Mouse (Mus musculus) liver (tissue): Measurements from ENCODE around the gene Vasn.

Experiments used
- DNase-seq: peaks from one replicate; pipeline ENCODE4 v3.0.0-alpha.2; 2020; ENCODE audit warnings: mixed read lengths

Gene Vasn

DNA sequence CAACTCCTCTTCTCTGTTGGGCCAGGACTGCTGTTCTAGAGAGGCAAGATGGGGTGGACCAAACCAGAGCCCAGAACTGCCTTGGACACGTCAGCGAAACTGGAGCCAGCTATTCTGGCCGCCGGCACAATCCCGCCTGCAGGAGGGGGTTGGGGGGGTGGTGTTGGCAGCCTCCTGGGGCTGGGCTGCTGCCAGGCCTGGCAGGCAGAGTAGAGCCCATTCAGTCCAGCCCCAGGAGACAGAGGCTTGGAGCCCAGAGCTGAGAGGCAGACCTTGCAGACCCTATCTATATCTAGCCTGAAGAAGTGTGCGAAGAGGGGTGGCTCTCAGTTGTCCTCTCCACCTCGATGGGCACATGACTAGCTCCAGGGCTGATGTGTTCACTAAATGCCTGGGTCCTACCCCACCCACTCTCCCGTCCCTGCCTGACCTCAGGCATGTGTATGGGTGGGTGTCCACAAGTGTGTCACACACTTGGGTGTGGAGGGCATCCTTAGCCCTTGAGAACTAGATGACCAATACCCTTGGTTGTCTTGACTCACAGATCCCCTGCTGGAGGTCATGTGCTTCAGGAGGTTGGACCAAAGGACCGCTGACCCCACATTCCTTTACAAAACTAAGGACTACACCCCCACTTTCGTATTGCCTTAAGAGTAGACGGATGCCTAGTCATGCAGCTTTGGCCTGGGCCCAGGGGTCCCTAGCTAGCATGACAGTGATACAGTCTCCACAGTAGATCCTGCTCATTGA is 4.1 kb downstream of the Vasn start:
- no peak for DNase-seq

DNA sequence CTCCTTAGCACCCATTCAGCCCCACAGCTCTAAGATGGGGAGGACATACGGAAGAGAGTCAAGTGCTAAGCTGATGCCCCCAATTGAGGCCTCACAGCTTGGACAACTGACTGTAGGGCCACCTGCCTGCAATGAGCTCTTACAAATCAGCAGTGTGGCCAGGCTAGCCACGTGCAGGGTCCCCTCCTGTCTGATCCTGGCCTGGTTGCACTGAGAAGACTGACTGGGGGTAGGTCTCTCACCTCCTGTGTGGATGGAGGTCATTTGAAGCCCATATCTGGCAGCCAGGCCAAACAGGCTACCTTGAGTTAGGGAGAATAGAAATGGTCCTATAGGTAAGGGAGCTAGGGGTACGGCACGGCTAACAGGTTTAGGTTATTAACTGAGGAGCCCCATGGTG is 6.1 kb downstream of the Vasn start:
- no peak for DNase-seq

DNA sequence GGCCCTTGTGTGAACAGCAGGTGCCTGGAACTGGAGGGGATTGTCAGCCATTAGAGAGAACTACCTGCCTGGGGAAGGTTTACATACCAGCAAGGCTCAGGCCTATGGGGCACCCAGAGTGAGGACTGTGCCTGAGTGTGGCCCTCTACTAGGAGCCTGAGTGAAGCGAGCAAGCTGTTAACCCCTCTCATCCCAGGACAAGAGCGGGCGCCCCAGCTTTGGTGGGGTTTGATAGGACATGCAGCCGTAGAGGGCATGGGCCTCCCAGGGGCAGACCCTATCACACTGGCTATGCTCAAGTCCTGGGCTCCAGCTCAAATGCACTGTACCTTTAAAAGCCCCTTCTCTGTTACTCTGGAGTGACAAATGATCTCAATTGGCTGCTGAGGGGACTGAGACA is 7.1 kb downstream of the Vasn start:
- no peak for DNase-seq

DNA sequence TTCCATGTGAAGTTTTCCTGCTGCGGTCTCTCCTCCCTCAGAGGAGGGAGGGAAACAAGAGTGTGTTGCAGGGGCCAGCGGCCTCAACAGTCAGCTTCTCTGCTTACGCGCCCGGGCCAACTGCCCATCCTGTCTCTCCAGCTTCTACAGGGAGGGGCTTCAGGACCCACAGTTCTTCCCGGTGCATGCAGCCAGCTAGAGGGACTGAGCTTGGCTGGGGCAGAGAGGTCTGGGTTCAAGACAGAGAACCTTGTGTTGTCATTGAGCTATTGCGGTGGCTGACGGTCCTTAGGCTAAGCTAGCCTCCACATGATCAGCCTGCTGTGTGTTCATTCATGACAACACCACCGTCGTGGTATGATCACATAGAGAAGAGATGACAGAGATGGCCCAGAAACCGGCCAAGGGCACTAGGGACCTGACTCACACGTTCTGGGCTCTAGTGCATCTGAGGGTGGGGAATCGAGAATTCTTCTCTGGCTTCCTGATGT is 8.0 kb downstream of the Vasn start:
- no peak for DNase-seq

DNA sequence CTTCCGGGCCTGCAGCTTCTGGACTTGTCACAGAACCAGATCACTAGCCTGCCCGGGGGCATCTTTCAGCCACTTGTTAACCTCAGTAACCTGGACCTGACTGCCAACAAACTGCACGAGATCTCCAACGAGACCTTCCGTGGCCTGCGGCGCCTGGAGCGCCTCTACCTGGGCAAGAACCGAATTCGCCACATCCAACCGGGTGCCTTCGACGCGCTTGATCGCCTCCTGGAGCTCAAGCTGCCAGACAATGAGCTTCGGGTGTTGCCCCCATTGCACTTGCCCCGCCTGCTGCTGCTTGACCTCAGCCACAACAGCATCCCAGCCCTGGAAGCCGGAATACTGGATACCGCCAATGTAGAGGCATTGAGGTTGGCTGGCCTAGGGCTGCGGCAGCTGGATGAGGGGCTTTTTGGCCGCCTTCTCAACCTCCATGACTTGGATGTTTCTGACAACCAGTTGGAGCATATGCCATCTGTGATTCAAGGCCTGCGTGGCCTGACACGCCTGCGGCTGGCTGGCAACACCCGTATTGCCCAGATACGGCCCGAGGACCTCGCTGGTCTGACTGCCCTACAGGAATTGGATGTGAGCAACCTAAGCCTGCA is 8.8 kb downstream of the Vasn start:
- no peak for DNase-seq

DNA sequence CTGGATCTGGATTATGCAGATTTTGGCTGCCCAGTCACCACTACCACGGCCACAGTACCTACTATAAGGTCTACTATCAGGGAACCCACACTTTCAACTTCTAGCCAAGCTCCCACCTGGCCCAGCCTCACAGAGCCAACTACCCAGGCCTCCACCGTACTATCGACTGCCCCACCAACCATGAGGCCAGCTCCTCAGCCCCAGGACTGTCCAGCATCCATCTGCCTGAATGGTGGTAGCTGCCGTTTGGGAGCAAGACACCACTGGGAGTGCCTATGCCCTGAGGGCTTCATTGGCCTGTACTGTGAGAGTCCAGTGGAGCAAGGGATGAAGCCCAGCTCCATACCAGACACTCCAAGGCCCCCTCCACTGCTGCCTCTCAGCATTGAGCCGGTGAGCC is 9.5 kb downstream of the Vasn start:
- no peak for DNase-seq

DNA sequence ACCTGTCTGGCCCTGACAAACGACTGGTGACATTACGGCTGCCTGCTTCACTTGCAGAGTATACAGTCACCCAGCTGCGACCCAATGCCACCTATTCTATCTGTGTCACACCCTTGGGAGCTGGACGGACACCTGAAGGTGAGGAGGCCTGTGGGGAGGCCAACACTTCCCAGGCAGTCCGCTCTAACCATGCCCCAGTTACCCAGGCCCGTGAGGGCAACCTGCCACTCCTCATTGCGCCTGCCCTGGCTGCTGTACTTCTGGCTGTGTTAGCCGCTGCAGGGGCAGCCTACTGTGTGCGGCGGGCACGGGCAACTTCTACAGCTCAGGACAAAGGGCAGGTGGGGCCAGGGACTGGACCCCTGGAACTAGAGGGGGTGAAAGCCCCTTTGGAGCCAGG is 10.0 kb downstream of the Vasn start:
- no peak for DNase-seq

DNA sequence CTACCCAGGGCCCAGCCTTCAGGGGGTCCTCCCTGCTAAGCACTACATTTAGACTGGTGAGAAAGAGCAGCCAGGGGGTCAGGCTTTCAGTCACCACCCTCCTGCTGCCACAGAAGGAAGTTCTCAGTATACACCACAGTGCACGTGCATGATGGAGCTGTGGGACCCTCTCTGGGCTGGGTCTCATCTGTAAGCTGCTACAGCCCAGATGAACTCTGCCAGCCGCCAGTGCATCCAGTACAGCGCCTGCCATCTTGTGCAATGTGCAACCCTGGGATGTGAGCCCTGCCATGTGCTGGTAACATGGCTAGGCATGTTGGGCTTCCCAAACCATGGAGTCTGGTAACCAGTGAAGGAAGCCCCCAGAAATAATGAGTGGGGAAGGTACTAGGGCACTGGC is 10.4 kb downstream of the Vasn start:
- no peak for DNase-seq

DNA sequence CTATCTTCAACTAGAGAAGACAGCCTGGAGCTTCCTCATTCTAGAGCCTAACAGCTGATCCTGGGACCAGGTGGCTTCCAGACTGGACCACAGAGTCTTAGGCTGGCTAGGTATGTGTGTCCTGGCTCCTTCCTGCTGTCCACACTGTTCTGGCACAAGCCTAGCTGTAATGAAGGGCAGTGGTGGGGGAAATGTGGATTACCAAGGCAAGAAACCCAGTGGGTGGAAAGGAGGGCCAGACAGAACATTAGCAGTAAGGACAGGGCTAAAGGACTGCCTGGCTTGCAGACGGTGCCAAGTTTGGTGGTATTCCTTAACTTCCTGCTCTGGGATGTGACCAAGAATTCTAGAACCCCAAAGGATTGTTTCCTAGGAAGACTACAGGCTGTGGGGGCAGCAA is 11.3 kb downstream of the Vasn start:
- DNase-seq = no peak

DNA sequence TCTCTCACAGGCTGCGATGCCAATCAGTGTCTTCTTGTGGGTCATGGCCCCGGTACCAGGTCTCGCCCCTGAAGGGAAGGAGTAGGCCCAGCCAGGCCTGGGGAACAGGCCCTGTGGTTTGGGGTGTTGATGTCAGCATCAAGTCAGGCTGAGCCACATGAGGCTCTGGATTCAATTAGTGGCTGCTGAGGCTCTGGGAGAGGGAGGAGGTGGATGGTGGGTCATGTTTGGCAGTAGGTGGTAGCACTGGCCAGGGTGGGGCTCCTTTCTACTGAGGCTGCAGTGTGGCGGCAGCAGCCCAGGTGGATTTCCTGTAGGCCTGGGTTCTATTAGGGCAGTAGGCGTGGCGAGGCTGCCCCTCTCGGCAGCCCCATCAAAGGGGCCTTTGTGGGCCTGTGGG is 11.9 kb downstream of the Vasn start:
- DNase-seq = no peak

DNA sequence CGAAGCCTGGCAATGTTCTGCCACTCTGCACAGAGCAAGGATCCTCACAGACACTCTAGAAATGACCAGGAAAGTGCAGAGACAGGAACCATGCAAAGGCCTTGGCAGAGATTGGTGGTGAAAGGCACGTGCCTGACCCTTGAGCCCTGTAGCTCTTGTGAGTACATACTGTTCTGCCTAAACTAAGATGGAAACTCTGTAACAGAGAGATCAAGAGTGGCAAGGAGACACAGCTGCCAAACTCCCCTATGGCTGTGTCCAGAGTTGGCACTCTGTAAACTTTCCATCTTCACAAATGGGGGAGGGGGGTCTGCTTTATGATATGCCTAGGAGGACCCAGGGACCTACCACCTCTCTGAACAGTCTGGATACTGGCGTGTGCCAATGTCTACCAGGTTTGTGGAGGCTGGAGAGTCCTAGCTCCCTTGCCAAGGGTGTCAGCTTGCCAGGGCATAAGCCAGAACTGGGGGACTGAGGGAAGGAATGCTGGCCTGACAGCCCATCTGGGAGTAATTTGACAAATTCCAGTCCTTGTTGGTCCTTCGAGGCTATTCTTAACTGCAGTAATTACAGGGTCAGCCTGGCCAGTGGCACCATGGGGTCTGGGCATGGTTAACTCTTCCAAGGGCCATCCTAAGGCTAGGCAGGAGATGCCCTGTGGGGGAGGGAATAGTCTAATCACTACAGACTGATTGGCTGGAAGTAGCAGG is 13.1 kb downstream of the Vasn start:
- no peak for DNase-seq

DNA sequence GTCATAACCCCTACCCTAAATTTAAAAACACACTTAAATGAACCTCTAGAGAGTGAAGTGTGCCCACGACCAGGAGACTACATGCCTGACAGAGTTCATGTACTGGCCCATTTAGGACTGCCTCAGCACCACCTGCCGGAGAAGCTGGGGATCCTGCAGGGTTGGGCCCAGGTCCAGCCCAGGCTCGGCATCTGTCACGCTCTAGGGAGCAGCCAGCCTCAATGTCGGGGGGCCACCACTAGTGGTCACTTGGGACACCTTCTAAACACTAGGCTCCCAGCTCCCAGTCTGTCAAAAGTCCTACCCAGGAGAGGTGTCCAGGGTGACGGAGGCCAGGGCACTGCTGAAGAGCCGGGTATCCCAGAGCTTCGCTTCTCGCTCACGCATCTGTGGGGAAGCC is 15.0 kb downstream of the Vasn start:
- DNase-seq = no peak

DNA sequence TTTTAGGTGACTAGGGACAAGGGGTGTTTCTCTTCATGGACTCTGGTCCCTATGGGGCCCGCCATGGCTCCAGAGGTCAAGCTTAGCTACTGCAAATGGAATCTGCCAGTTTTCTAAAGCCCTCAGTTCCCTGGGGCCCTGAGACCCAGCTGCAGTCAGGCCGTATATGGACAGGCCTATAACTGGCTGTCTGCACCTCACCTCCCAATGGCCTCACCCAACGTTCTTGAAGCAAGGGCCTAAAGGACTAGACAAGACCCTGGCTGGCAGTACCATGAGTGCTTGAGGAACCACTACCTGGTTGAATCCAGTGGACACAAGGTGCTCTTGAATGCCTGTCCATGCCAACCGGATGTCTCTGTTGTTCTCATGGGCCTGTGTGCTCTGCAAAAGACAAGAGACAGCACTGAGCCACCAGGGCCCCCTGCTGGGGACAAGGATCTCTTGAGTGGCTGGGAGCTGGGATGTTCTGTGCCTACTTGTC is 15.6 kb downstream of the Vasn start:
- peak; percentile 38 for DNase-seq

DNA sequence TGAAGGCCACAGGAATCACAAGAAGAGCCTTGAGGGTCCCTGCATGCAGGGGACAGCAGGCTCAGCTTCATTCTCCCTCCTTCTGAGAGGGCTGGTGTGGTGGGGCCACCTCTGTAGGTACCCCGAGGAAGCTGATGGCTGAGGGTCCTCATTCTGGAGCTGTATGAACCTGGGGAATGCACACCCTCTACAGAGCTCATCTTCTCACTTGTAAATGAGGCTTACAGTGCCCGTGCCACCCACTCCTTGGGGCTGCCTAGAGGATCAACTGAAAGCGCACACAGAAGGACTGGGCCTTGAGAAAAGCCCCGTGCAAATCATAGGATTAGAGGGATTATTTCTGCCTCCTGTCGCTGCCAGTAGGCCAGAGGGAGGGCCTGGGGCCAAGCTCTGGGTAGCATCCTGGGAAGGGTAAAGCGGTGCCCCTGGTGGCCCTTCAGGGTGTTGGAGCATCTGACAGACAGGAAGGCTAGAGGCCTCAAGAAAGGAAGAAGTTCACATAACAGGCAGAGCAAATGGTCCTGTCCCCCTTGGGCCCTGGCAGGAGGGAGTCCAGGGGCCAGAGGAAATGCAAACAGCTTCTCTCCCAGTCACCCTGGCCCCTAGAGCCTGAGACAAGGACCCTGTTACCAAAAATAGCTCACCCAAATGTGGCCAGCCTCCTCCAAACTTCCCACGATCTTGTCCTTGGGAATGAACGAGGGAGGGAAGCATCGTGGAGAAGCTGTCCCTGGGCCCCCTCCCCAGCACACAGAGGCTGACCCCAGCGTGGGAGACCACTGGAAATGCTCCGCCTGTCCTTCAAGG is 16.2 kb downstream of the Vasn start:
- no peak for DNase-seq

DNA sequence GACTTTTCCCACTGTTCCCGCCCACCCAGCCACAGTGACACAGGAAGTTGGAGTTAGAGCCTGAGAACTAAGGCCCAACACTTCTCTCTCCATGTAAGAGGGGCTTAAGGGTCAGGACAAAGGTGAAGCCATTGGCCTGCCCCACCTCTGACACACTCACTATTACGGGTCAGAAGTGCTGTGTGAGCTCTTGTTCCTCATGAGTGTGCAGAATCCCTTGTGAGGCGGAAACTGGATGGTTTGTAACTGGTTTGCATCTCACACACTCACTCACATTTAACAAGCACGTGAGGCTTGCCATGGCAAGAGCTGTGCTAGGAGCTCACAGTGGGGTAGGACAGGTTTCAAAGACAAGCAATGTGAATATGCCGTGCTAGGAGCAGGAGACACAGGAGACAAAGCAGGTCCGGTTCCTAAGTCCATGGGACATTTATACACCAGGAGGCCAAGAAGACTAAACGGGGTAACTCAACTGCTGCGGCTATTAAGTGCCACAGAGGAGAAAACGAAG is 16.9 kb downstream of the Vasn start:
- DNase-seq = no peak

DNA sequence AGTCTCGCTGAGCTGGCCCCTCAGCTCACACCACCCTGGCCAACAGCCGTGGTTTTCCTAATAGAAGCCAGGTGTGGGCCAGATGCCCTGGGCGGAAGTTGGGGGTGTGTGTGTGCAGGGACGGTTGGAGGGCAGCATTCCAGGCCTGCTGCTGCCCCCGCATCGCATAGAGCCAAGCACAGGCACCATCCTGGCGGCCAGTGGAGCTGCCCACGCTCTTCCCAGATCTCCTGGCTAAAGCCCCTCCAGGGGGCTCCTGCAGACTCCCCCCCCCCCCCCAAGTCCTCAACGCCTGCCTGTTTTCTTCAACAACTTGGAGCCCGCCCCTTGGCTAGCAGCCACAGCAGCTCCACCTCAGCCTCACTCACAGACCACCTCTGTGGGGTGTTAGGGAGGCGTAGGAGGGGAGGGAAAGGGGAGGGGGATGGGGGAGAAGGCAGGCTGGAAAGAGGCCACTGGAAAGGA is 19.1 kb downstream of the Vasn start:
- DNase-seq = peak; percentile 51

DNA sequence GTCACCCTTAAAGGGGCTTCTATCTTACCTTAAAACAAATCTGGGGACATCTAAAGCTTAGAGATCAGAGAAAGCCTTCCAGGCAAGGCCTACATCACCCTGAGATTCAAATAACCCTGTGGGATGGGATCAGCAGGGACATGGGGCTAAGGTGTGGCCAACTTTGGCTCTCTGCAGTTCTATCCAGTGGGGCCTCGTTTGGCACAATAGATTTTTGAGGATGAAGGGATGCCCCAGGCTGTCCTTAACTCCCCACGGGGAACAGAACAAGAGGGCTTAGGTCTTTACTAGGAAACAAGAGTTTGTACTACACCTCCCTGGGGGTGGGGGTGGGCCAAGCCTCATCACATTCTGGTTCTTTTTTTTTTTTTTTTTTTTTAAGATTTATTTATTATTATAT is 19.6 kb downstream of the Vasn start:
- DNase-seq = no peak

DNA sequence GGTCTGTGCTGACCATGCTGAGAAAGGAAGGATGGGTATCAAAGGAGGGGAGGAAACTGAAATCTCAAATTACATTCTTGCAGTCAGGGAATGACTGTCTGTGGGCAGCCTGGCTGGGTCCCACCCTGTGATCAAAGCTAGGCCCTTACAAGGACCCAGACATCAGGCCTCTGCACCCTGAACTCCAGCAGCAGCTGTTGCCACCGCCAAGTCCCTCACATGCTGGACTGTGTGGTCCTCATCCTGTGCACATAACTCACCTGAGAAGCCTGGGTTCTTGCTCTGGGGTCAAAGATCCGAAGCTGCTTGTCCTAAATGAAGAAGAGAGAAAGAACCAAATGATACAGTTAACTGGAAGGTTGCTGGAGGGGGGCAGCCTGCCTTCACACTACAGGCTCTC is 21.9 kb downstream of the Vasn start:
- no peak for DNase-seq

DNA sequence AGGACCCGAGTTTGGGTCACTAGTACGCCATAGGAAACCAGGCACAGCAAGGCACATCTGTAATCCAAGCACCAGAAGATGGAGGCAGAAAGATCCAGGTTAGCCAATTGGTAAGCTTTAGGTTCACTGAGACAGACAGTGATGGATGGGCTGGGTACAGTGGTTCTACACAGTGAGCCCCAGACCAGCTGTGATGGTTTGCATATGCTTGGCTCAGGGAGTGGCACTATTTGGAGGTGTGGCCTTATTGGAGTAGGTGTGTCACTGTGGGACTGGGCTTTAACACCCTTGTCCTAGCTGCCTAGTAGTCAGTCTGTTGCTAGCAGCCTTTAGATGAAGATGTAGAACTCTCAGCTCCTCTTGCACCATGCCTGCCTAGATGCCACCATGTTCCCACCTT is 24.1 kb downstream of the Vasn start:
- no peak for DNase-seq

DNA sequence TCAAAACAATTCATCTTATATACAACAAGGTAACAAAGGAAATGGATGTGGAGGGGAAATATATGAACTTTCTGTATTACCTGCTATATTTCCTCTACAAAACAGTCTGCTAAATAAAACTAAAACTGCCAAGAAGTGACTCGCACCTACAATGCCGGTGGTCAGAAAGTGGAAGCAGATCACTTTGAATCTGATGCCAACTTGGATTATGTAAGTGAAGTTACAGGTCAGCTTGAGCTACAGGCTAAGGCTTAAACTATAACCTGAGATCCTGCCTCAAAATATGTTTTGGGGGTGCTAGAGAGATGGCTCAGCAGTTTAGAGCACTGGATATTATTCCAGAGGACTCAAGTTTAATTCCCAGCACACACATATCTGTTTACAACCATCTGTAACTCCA is 26.0 kb downstream of the Vasn start:
- no peak for DNase-seq

DNA sequence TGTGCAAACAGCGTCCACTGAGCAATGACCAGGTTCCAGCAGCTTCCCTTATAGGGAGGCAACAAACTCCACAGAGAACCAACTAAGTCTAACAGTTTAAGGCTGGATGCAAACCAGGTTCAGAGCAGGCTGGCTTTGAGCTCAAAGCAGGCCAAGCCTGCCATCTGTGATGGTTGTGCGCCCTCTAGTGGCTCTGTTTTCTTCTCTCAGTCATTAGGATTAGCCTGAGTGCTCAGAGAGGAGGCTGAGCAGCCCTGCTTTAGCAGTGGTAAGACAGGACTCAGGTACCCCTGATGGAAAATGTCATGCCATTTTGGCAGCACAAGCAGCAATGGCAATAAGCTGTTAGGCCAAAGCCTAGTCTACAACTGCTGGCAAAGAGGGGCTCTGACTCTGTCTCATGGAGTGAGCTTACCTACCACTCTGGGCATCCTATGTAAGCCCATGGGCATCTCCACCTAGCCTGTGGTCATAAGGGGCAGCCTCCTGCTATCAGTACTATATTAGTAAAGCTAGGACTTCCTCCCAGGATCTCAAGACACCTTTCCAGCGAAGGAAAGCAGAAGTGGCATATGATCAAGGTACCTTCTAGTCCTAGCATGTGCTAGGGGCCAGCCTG is 27.6 kb downstream of the Vasn start:
- DNase-seq = peak; percentile 85

DNA sequence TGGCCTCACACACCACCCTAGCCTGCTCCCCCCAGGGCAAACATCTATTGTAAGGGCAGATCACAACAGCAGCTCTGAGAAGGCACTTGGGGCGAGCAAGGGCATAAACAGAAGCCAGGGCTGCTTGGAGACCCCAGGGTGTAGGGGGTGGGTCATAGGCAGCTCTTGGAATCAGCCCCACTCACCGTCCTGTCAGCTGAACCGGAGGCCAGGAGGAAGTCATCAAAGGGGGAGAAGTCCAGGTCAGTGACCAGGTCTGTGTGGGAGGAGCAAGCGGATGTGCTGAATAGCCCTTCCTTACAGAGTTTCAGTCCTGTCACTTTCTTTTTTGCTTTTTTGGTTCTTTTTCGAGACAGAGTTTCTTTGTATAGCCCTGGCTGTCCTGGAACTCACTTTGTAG is 30.6 kb downstream of the Vasn start:
- no peak for DNase-seq
